Mouse (Mus musculus): ENCODE data around the gene Snx25.

Gene Snx25

GRCm38 (mm10) chr8:46152064-46153031 lies at the start of gene Snx25:
Snx25 (minus strand) TSS chr8:46152159.
- DNase-seq: peak; percentile 89 to 91

DNA sequence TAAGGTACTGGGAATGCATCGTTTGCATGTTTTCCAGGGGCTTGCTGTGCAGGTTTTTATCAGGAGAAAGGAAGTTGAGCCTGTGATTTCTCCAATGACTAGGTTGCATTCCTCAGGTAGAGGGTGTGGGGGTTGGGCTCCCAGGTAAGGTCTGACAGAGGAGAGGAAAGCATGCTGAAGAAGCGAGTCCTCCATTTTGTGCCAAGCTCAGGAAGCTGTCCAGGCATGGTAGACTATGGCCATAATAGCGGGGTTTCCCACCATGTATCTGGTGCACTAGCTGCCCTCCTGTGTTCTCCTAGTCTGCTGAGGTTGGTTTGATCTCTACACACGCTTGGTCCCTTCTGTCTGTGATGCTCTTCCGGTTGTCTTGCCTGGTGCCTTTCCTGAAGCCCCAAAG lies 45.7 kb upstream of the Snx25 start:
- DNase-seq: no peak

DNA sequence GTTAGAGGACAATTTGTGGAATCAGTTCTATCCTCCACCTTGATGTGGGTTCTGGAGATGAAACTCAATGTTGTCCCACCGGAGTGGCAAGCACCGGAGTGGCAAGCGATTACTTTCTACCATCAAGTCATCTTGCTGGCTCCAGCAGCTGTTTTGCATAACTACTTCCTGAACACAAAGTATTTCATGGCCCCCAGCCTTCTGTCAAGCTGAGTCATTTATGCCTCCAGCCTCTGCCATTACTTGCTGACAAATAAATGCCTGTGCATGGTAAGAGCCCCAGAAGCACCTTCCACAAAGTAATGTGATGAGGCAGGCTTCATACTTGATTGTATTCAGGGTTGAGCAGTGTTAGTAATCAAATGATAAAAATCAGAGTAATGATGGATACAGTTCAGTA lies 44.9 kb upstream of the Snx25 start:
- DNase-seq: no peak

DNA sequence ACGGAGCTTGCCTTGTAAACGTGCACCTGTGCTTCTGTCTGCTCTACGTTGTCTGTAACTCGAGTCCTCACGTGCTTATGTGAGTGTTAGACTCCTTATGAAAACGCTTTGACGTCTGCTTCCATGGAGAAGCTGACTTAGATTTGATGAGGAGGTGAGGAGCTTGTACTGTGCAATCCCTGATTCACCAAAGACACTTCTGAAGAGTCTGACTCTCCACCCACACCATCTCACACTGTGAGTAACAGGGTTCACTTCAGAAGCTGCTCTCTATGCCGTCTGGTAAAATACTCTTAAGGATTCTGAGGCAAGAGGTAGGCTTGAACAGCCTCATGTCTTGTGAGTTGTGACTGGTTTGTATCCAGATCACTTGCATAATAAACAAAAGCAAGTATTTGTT lies 41.1 kb upstream of the Snx25 start:
- no peak for DNase-seq

- peak in 1 of 2 experiments; percentile 60 for DNase-seq
Observed at GRCm38 (mm10) chr8:46185361-46185760, 33.4 kb upstream of the Snx25 start.

- DNase-seq: no peak
Observed at GRCm38 (mm10) chr8:46180136-46180535, 28.2 kb upstream of the Snx25 start.

GRCm38 (mm10) chr8:46173651-46174050 lies 21.7 kb upstream of the Snx25 start:
- DNase-seq: no peak

DNA sequence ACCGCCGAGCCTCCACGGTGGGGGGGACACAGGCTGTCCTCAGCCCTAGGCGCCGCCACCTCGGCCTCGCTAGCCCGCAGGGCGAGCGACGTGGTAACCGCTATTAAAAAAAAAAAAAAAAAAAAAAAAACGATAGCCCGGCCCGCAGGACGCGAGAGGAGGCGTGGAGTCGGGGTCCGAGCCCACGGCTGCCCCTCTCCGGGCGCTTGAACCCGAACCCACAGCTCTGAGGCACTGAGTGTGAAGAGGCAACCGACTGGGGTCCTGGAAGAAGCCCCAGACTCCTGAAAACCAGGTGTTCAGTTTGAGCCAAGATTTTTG lies 11.9 kb upstream of the Snx25 start:
- no peak for DNase-seq

DNA sequence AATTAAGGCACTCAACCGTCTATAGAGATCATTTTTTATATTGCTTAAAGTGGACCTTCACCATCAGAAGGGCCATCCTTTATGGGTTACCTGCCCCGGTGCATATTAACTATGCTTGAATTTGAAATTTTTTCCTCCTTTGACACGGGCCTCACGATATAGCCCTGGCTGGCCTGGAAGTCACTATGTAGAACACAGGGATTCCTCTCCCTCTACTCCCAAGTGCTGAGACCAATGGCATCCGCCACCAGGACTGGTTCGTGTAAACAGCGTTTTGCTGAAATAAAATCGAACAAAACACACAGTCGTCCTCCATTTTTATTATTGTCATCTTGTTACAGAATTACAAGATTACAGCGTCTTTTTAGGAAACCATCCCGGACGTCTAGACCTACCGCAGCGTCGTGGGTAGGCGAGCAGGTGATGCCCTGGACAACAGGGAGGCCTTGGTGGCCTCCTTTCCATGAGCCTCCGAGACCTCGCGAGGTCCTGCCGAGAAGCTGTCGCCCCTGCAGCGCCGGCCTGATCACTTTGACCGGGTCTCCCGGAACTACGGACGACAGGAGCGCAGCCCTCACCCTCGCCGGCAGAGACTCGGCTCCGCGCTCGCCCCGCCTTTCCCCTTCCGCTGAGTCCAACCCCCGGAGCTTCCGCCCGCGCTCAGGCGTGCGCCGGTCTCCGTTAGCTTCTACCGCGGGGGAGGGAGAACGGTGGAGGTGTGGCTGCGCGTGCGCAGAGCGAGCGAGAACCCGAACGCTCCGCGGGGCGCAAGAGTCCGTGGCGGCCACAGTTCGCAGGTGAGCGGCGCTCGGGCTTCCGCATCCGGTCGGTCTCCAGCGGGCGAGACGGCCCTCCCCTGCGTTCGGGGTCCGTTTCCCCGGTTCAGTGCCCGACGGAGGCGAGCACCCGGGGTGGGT lies 11.3 kb upstream of the Snx25 start:
- peak; percentile 97 to 98 for DNase-seq

- DNase-seq: no peak
Observed at GRCm38 (mm10) chr8:46153042-46153441, 1.1 kb upstream of the Snx25 start.

DNA sequence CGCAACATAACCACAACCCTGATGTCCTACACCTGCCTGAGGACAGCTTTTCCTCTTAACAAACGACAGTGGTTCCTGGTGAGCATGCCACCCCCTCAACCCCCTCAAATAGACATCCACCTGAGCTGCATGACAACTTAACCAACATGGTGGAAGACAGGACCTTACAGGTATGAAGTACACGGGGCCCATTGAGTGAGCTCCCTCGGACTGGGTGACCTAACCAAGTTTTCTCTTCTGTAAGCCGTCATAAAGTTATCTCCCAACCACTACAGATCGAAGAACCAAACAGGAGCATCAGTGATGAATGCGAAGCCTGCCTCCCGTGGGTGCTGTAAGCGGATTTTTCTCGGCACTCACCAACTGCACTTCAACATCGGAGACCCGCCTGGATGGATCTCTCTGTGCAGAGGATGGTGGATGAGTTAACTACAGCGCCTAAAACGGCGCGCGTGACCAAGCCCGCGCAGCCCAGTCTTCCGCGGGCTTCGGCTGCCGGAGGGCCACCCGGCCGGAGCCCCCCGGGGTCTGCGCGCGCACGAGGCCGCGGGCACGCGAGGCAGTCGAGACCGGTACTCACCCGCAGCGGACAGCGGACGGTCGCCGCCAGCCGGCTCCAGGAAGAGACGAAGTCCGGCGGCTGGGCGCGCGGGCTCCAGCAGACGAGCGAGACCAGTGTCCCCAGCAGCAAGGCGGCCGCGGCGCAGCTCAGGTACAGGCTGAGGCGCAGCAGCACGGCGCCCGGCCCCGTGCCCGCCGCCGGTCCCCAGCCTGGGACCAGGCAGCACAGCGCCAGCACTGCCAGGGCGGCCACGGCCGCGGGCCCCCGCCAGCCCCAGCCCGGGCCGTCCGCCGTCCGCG lies 527 bp downstream of the Snx25 start, which contains the start of gene Cfap97:
Gene Cfap97, plus strand, starts transcription at position 570 of the 861 bp plus-strand sequence.
- DNase-seq: peak; percentile 63 to 71

- DNase-seq: no peak
Observed at GRCm38 (mm10) chr8:46149782-46150181, 2.2 kb downstream of the Snx25 start.

DNA sequence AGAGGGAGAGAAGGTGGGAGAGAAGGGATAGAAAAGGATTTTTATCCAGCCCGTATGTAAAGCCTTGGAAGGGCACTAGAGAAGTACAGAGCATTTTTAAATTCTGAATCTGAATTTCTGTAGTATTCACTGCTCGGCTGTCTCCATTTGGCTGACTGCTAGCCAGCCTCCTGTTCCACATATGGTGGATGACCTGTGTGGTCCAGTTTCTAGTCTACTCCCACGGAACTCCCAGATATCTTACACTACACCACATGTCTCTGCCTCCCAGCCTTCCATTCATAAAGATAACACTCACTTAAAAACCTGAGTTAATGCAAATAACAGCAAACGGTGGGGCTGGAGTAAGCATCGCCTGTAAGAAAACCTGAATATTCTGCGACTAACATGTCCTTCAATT lies 2.7 kb downstream of the Snx25 start:
- DNase-seq: no peak

GRCm38 (mm10) chr8:46146173-46146572 lies 5.8 kb downstream of the Snx25 start:
- DNase-seq: no peak

DNA sequence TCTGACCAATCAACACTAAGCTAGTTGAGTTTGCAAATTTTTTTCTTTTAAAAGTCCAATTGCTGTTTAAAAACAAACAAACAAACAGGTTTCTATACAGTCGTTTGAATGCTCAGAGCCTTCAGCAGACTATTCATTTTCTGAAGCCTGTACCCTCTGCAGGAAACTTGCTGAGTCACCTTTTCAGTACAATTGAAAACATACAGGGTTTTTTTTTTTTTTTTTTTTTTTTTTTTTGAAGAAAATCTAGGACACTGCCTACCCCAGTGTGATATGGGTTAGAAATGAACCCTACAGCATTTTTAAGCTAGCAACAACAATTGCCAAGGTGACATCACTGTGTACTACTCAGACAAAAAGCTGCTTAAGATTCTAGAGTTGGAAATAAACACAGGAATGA lies 8.0 kb downstream of the Snx25 start:
- DNase-seq: no peak

- no peak for DNase-seq
Observed at GRCm38 (mm10) chr8:46143470-46143869, 8.5 kb downstream of the Snx25 start.

DNA sequence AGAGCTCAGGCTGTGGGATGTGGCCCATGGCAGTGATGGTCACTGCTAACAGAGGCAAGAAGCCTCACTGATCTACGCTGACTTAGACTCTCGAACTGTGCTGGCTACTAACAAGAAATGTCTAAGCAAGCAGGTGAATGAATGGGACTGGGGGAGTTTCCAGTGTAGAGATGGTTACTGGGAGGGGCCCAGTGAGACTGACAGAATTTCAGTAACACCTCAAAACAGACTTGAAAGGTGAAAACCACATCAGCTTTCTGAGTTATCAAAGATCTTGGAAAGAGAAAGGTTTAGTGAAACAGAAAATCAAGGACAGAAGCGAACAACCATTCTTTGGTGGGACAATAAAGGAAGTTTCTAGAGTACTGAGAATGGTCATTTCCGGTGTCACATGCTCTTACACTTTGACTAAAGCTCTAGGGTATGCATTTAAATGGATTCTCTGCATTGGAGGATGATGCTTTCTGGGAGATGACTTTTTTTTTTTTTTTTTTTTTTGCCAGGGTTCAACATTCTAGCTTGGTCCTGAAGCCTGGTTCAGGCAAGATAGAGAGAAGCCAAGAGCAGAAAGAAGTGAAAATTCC lies 9.4 kb downstream of the Snx25 start:
- DNase-seq: no peak

DNA sequence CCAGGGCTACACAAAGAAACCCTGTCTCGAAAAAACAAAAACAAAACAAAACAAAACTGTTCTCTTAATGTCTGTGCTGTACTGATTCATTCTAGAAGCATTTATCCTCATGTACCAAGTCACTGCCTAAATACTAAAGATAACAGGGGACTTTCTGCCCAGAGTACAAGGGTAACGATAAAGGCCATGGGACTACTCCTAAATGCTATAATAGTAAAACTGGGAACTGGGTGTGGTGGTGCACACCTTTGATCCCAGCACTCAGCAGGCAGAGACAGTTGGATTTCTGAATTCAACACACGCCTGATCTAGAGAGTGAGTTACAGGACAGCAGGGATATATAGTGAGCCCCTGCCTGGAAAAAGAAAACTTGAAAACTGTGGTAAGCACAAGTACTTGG lies 10.3 kb downstream of the Snx25 start:
- no peak for DNase-seq

- no peak for DNase-seq
Observed at GRCm38 (mm10) chr8:46140376-46141120, 11.4 kb downstream of the Snx25 start.

DNA sequence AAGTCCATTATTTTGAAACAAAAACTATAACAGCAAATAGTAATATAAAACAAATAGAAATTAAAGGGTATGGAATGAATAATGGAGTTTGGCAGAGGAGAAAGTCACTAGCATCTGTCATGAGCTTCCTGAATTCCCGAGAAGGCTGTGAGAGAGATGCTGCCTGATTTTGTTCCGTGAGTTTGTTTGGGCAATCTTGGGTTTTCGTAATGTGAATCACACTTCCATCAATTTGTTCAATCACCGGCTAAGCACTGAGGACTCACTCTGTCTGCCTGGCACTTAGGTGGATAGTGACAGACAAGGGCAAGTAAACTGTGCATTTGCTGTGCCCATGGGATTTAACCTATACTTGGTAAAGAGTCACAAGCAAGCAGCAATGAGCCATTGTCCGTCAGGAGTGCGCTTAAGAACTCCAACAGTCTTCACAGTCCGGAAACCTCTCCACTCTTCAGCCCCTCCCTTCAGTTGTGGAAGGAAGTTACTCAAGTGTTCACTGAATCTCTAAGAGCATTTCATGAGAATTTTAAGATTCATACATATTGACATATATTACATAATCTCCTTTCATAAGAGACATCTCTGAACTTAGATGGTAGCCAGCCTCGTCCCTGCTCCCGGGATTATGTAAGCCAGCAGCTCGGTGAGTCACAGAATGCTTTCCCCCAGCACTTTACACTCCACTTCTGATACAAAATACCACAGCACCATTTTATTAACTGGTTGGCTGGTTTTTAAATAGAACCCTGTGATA lies 13.9 kb downstream of the Snx25 start:
- peak in 1 of 2 experiments; percentile 56 for DNase-seq

- no peak for DNase-seq
Observed at GRCm38 (mm10) chr8:46137336-46137735, 14.6 kb downstream of the Snx25 start.
